Mouse (Mus musculus): Measurements from ENCODE around the gene C130032M10Rik.
A peak's percentile ranks its signal among the peaks of the same experiment; 100 is the strongest.

The C130032M10Rik gene

GRCm38 (mm10) chr9:114515364-114515763 lies at the start of gene C130032M10Rik:
Gene C130032M10Rik, plus strand, starts transcription at chr9:114515697.
- no peak for DNase-seq

GRCm38 (mm10) chr9:114466871-114467270 lies 48.6 kb upstream of the C130032M10Rik start:
- peak; percentile 74 for DNase-seq

DNA sequence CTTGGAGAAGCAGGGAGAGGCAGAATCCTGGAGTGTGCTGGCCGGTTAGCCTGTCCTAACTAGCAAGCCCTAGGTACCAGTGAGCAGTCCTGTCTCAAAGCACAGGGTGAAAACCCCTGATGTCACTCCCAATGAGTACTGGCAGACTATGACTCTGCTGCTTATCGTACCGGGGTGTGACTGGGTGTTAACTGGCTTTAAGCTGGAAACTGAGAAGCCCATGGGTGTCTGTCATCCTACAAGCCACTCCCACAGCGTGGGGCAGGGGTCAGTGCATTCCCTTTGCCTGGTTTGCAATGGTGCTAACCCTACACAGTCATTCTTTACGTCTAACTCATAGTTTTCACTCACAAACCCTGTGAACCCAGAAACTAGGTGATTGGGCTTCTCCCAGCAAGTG lies 47.3 kb upstream of the C130032M10Rik start:
- DNase-seq, result peak; percentile 53

DNA sequence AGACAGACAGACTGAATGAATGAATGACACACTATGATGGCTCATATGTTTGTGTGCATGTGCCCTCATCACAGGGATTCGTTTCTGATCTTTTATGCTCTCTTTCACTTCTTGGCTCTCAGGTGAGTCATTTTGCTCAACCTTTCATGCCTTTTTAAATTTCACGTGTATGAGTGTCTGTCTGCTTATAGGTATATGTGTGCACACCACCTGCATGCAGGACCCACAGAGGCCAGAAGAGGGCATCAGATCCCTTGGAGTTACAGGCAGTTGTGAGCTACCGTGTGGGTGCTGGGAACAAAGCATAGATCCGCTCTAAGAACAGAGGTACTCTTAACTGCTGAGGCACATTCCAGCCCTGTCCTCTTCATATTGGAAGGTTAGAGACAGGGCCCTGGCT lies 46.8 kb upstream of the C130032M10Rik start:
- no peak for DNase-seq

GRCm38 (mm10) chr9:114471892-114472291 lies 43.6 kb upstream of the C130032M10Rik start:
- no peak for DNase-seq

DNA sequence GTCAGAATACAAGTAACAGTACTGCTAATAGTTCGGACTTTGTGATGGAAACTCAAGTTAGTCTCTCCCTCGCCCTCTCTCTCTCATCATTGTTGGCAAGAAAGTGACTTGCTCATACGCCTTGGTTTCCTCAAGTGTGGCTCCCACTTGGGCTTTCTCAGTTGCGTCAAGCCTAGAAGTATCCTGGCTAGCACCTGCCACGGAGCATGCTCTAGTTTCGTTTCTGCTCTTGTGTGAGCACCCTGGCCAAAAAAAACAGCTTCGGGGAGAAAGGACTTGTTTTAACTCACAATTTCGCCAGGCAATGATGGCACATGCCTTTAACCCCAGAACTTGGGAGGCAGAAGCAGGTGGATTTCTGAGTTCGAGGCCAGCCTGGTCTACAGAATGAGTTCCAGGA lies 38.5 kb upstream of the C130032M10Rik start:
- no peak for DNase-seq

- no peak for DNase-seq
Measured at GRCm38 (mm10) chr9:114480940-114481339, 34.6 kb upstream of the C130032M10Rik start.

- no peak for DNase-seq
Measured at GRCm38 (mm10) chr9:114484771-114485170, 30.7 kb upstream of the C130032M10Rik start.

DNA sequence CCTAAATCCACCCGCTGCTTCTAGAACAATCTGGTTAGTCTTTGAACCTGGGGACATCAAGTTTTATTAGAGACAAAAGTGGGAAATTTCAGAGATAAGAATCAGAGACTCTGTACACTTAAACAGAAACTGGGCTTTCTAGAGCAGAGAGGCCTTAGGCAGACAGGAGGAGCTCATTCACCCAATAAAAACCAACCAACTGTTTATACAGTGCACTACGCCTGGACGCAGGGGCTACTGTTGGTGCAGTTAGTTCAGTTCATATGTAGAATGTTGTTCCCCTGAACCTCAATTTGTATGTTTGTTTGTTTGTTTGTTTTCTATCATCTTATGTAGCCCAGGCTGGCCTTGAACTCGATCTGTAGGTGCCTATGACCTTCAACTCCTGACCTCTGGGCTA lies 28.7 kb upstream of the C130032M10Rik start:
- no peak for DNase-seq

DNA sequence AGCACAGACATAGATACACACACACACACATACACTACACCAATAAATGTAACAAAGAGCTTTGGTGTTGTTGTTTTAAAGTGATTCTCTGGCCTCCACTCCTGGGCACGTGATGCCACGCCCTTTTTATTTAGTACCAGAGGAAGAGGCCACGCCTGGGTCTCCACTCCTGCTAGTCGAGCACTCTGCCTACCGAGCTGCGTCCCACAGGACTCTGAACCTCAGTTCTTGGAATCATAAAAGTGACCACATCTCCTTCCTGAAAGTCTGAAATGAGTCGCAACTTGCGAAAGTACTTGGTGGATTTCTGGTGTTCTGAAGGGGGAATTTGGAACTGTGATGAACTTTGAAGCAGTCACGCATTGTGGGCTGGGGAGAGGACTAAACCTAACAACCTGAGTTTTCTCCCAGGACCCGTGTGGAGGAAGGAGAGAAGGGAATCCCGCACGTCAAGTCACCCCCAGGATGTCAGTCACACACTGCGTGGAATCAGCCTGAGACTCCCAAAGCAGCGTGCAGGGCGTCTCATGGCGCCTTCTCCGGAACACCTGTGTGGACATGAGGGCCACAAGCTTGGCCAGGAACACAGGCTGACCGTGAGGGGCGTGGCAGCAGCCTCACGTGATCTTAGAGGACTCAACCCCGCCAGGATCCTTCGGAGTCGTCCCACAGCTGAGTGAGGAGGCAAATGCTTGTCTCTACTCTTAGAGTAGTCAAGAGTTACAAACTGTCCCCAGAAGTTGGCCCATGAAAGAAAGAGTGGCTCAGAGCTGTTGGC lies 27.8 kb upstream of the C130032M10Rik start:
- DNase-seq, result no peak

DNA sequence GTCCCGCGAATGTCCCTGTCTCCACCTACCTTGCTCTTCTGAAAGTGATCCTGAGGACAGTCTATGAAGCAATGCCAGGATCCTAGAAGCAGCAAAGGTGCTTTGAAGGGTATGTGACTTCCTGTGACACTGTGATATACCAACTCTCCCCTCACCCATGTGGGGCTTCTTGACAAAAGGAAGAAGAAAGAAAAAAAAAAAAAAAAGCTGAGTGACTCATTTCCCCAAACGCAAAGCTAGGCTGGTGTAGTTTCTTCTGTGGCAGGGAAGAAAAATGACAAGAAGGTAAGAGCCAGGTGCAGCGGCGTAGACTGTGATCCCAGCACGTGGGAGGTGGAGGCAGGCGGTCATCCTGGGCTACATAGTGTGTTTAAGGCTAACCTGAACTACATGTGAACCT lies 19.0 kb upstream of the C130032M10Rik start:
- DNase-seq, result no peak

- peak; percentile 87 for DNase-seq
Measured at GRCm38 (mm10) chr9:114498218-114498617, 17.3 kb upstream of the C130032M10Rik start.

- peak; percentile 69 for DNase-seq
Measured at GRCm38 (mm10) chr9:114499783-114500515, 15.5 kb upstream of the C130032M10Rik start.

- DNase-seq, result no peak
Measured at GRCm38 (mm10) chr9:114501111-114501510, 14.4 kb upstream of the C130032M10Rik start.

- DNase-seq, result no peak
Measured at GRCm38 (mm10) chr9:114501913-114502312, 13.6 kb upstream of the C130032M10Rik start.

- DNase-seq, result no peak
Measured at GRCm38 (mm10) chr9:114502711-114503427, 12.6 kb upstream of the C130032M10Rik start.

DNA sequence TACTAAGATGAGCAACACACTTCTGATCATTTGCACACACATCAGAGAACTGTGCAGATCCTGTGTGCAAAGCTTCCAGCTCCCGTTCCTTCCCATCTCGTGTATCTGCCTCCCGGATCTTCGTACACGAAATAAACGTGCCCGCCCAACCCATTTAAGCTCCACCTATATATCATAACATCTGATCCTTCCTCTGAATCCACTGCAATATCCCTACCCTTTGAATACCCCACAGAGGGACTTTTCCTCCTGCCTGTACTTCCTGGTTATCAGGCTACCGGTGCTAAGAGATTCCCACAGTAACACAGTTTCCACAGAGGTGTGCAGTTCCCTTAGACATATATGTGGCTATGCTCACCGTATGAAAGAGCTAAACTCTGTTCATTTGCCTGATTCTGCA lies 10.7 kb upstream of the C130032M10Rik start, which contains the start of gene Ccr4:
Gene Ccr4 (minus strand): TSS at position 101 of the 400 bp plus-strand sequence.
- DNase-seq, result no peak

- no peak for DNase-seq
Measured at GRCm38 (mm10) chr9:114506564-114506963, 8.9 kb upstream of the C130032M10Rik start.

DNA sequence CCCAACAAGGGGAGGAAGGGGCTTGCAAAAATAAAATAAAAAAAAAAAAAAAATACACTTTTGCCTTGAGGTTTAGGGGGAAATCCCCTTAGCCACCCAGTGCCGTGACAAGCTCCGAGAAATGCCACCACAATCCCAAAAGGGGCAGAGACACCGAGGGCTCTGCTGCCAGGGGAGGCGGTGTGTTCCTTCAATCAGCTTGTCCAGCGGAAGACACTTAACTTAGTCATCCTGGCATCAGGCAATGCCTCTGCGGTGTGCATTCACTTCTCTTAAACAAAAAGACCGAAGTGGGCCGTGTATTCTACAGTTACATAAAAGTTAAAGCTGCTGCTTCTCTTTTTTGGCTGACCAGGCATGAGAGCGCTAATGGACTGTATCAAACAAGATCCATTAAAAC lies 8.1 kb upstream of the C130032M10Rik start:
- DNase-seq, result no peak

- no peak for DNase-seq
Measured at GRCm38 (mm10) chr9:114509785-114510184, 5.7 kb upstream of the C130032M10Rik start.

GRCm38 (mm10) chr9:114512831-114513230 lies 2.7 kb upstream of the C130032M10Rik start:
- DNase-seq, result no peak

- DNase-seq, result no peak
Measured at GRCm38 (mm10) chr9:114517924-114518497, 2.5 kb downstream of the C130032M10Rik start.
